Mouse (Mus musculus): ENCODE measurements around the gene Slc15a3.

The Slc15a3 gene

DNA sequence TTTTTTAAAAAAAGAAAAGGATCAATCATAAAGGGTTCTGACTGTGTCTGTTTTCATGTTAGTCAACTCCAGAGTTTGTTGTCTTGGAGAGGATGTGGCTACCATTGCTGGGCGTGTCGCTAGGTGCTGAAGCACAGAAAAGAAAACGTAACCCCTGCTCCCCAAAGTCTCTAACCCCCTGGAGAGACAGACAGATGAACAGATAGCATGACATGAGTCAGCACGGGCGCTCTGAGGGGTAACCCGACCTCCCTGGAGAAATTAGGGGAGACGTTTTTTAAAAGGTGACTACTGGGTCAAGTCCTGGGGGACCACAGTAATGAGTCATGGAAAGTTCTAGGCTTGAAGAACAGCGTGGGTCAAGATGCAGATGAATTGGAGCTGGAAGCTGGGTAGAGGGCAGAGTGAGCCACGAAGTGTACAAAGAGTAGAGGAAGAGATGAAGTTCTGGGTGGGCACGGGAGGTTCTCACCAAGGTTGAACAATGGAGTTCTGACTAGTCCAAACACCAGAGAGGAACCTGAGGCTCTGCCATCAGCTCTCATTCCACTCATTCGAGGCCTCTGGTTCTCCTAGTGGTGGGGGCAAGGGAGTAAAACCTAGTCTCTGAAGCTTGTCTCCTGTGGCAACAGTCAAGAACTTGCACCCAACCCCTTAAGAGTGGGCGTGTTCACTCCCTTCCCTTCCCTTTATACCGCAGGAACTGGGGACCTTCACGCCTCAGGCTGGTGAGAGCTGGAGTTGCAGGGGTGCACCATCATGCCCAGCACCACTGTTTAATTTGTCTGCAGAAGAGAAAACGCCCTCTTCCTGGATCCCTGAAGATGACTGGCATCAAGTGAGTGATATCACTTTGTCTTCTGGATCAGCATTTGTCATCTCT is at the start of gene Slc15a3:
Gene Slc15a3 (plus strand): TSS at position 718 of the 883 bp plus-strand sequence.
- no peak for DNase-seq (ENCODE audit: extremely low spot score)

DNA sequence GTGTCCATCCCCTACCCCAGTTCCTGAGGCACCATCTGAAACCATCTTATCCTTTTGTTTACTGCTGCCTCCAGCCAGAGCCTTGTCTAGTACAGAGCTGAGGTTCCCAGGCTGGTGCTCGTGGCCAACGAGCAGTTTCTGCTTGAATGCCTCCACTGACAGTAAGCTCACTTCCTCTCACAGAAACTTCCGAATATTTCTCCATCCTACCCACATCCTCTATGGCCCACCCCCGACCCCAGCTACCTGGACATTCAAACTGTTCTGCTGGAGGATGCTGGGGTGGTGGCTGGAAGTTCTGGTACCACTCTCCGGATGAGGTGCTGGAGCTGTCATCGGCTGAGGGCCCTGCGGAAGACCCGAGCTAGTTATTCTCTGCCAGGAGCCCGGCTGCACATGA is 49.2 kb upstream of the Slc15a3 start:
- DNase-seq (ENCODE audit: extremely low spot score), result no peak

DNA sequence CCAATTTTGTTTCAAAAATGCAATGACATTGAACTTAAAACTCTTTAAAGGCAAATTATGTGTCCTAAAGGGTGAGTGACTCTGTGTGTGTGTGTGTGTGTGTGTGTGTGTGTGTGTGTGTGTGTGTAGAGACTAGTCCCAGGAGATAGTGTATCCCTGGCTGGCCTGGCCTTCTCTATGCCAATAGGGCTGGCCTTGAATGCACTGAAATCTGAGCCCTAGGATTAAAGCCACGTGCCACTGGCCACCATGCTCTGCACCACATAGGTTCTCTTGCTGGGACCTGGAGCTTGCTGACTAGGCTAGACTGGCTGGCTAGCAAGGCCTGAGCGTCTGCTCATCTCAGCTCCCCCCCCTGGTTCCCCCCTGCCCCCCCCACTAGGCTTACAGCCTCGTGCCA is 46.5 kb upstream of the Slc15a3 start:
- no peak for DNase-seq (ENCODE audit: extremely low spot score)

DNA sequence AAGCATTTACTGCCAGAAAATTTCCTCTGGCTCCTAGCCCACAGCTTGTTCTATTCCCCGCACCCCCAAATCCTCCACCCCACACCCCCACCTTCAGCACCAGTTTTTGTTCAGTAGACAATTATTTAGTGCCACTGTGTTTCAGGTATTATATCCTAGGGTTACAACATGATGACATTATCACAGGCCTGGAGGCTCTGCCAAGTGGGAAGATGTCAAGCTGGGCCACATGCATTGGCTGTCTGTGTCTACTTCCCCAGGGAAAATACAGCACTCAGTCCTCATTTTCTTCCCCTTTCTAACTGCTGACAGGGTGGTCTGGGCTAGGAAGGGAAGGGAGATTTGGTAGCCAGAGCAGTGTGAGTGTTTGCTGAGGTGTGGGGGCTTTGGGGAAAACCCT is 44.6 kb upstream of the Slc15a3 start:
- no peak for DNase-seq (ENCODE audit: extremely low spot score)

DNA sequence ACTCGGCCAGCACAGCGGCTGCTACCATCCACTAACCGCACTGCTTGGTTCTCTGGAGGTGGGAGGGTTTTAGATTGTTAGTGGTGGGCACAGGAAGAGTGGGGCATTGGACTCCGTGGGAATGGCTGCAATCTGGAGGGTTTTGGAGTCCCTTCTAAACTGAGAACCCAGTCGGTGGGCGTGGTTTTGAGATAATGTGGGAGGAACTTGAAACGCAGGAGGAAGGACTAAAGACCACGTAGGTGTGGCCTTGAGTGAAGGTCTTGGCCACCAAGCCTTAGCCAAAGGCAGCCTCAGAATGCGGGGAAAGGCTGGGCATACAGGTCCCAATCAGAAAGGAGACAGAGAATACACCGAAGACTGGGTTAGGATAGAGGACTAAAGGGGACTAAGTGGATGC is 41.0 kb upstream of the Slc15a3 start:
- no peak for DNase-seq (ENCODE audit: extremely low spot score)

DNA sequence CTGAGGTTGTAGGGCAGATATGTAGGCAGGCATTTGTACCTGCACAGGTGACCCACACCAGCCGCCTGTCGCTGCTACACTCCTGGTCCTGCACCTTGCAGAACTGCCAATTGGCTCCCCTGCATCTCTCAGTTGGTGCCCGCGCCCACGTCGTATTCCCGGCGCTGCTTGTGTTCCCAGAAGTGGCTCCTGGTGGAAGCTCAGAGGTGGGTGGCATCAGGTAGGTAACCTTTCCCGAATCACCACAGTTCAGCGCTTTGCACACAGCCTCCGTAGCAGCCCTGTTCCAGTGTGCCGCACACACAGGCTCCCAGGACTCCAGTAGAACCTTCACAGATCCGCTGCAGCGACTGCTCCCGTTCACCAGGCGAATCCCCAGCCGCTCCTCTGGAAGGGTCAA is 40.4 kb upstream of the Slc15a3 start:
- no peak for DNase-seq (ENCODE audit: extremely low spot score)

DNA sequence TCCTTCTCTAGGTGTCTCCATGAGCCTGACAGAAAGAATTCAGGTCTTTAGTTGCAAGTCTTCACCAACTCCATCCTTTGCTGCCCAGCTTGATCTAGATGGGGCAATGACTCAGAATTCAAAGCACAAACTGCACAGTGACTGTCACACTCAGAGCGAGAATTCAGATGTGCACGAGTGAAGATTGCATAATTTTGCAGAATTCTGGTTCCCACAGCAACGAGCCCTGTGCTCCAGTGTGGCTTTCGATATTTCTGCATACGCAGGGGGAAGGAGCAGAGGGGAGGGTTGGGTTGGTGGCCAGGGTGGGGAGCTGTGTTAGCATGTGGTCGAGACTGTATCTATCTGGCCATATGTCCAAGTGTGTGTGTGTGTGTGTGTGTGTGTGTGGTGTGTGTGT is 38.5 kb upstream of the Slc15a3 start:
- DNase-seq (ENCODE audit: extremely low spot score), result no peak

DNA sequence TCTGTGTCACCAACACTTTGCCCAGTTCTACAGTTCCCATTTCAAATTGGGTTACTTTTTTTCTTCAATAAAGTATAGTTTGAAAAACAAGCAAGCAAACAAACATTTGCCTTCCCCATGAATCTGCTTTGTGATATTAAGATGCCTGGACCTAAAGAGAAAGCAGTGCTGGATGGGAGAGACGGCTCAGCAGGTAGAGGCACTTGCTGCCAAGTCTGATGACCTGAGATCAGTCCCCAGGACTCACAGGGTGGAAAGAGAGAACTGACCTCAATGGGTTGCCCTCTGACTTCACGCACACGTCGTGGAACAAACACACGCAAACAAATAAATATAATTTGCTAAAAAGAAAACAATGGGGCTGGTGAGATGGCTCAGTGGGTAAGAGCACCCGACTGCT is 37.6 kb upstream of the Slc15a3 start:
- no peak for DNase-seq (ENCODE audit: extremely low spot score)

DNA sequence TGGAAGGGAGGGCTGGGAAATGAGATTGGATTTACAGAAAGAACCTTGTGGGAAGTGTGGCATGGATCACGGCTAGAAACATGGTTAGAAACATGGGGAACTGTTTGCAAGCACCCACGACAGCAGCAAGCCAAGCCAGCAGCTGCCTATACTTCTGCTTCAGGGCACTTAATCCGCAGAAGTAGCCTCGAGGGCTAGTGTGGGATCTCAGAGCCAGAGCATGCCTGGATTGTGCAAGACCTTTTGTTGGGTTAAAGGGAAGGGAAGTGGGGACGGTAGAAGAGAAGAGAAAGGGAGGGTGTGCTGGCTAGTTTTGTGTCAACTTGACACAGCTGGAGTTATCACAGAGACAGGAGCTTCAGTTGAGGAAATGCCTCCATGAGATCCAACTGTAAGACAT is 35.8 kb upstream of the Slc15a3 start:
- no peak for DNase-seq (ENCODE audit: extremely low spot score)

DNA sequence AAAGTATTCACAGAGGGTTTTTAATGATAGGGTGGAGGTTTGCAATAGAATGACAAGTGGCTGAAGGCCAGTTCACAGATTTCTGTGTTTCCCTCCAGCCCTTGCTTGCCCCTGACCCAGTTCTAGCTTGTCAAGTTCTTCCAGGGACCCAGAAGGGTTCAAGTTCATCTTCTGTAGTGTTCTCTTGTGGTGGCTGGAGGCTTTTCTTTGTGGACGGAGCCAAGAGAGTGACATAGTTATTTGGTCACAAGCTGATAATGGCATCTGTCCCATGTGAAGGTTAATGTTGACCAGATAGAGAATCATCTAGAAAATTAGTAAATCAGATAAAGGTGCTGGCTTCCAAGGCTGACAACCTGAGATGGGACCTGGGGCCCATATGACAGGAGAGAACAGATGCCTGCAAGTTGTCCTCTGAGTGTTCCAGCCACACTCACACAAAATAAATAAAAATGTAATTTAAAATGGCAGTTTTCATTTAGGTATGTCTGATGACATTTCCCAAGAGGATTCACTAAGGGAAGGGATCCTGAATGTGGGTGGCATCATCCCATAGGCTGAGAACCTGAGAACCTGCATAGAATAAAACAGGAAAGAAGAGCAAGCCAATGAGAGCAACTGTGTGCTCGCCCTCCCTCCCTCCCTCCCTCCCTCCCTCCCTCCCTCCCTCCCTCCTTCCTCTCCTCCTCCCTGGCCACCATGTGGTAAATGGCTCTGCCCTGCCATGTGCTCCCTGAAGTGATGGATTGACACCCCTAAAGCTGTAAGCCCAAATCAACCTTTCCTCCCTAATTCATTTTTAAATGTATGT is 34.5 kb upstream of the Slc15a3 start:
- DNase-seq (ENCODE audit: extremely low spot score), result no peak

DNA sequence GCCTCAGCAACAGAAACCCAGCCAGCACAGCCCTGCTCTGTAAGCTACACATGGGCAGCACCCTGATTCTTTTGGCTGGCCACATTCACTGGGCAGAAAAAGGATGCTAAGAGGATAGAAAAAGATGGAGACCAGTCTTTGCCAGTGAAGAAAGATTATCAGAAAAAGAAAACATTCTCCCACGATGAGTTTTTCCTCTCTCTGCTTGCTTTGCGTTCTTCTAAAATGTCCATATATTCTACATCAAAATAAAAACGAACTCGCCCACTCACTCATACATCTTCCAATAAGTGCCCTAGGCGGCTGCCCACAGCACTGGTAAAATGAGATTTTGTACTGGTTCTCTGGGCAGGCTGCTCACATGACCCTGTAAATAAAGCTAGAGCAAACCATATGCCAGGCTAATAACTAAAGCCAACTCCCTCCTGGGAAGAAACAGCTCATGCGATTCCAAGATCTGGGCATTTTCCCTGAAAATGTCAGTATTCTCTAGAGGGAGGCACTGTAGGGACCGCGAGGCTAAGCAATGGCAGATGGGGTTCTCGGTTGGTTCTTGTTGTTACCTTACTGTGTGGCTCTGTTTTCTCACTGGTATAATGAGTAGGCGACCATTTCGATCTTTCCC is 33.8 kb upstream of the Slc15a3 start:
- no peak for DNase-seq (ENCODE audit: extremely low spot score)

DNA sequence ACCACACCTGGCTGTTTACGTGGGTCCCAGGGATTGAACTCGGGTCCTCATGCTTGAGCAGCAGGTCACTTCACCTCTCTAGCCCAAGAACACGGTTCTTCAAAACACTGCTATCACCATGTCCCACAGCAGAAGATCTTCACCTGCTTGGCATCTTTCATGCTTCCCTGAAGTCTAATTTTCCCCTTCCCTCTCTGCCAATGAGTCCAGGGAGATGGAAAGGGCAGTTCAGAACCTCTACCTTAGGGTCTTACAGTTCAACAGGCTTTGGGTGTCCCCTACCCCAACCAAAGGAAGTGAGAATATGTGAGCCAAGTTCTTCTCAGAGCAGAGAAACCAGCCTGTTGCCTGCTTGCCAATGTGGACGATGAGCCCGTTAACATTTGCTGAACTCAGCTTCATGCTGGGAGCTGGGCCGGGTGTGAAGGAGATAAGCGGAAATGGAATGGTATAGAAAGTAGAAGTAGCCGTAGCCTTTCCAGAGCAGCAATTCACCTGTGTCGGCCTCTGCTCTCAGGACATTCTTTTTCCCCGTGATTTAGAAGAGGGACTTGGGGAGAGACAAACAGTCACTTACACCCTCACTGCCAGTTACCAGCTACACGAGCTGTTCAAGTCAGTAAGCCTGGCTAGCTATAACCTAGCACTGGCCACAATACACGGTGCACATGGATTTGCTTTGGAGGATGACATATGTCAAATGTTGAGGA is 30.8 kb upstream of the Slc15a3 start:
- no peak for DNase-seq (ENCODE audit: extremely low spot score)

DNA sequence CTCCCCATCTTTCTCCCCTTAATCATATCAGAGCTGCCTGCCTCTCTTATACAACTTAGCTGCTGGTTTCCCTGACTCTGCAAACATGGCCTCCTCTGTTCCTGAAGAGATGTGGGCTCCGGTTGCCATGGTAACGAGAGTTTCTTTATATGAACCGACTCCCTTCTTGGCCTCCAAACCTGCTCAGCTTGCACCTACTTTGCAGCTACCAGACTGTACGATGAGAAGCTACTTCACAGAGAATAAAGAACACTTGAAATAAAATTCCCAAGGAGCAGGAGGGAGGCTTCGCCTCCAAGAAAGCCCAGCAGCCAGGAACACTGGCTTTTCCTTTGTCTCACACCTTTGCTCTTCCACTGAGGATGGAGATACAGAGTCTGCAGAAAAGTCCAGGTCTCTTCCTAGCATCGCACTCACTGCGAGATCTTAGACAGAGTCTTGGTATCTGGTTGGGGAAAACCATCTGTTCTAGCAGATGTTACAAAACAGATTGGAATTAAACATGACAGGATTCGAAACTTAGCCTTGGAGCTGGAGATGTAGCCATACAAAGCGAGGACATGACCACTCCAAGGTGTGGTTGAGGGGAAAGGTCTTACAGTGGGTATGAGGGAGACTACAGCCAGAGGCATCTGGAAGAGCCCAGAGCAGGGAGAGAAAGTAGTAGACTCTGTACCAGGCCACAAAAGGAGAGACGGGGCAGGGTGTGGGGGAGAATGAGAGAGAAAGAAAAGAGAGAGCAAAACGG is 29.9 kb upstream of the Slc15a3 start:
- DNase-seq (ENCODE audit: extremely low spot score), result no peak

DNA sequence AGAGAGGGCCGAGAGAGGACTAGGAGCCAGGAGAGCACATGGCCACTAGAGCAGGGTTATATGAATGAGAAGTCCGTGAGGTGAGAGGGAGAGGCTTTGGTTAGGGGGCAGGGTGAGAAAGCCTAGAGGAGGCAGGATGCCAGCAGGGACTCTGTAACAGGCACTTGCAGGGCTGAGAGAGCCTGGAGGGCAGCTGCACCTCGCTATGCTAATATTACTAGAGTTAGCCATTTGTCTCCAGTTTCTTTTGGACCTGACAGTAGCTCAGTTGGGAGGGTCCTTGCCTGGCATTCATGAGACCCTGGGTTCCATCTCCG is 29.4 kb upstream of the Slc15a3 start:
- no peak for DNase-seq (ENCODE audit: extremely low spot score)

DNA sequence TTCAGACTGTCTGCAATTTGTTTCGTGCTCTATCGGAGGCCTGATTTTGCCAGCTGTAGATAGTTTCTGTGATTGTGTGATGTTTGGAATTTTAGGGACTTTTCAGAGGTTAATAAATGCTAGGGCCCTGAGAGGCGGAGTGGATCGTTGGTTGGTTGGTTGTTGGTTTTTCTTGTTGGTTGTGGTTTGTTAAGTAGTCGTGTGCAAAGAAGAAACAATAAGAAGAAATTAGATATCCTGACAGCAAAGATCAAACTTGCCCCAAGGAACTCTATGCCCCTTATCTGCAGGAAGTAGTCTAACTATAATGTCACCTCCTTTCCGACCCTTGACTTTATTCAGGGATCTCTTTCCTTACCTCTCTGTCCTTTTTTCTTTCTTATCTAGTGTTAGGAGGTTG is 28.1 kb upstream of the Slc15a3 start:
- no peak for DNase-seq (ENCODE audit: extremely low spot score)

DNA sequence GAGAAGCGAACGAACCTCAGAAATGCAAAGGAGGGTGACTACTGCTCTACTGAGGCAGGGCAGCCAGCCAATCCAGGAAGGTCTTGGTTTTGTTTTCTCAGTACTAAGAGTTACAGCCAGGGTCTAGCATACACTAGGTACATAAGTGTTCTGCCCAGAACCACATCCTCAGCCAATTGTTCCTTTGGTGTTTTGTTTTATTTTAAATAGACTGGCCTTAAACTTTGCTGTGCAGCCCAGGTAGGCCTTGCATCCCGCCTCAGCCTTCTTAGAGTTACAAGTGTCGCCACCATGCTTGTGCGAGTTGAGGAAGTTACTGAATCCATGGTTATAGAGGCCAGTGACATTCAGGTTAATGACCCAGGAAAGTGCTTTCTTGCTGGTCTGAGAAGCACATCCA is 26.5 kb upstream of the Slc15a3 start:
- DNase-seq (ENCODE audit: extremely low spot score), result no peak

DNA sequence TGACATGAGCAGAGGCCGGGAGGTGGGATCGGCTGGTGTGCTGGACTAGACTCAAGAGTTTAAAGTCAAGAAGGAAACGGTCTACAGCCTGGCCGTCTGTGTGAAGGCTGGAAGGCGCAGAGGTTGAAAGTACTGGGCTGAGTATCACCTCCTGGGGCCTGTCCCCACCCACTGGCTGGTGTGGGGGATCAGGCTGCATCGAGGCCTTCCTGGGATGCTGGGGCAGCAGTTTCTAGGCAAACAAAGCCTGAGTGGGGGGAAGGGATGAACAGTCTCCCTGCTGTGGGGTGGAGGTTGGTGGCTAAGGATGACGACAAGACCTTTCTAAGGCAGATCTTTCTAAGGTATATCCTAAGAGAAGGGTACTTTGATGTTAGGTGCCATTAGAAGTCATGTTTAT is 25.6 kb upstream of the Slc15a3 start:
- no peak for DNase-seq (ENCODE audit: extremely low spot score)

DNA sequence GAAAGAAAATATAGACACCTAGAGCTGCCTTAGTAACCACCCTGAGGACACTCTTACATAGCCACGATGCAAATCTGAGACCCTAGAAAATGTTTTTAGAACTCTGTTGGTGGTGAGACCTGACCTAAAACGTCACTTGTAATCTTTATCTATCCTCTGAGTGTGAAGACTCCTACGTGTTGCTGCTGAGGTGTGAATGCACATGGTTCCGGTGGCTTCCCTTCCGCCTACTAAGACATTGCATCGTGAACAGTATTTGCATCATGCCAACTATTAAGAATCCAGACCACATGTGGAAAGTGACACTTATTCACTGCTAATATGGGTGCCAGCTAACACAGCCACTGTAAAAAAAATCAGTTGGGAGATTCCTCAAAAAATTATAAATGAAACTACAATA is 23.7 kb upstream of the Slc15a3 start:
- DNase-seq (ENCODE audit: extremely low spot score), result no peak

DNA sequence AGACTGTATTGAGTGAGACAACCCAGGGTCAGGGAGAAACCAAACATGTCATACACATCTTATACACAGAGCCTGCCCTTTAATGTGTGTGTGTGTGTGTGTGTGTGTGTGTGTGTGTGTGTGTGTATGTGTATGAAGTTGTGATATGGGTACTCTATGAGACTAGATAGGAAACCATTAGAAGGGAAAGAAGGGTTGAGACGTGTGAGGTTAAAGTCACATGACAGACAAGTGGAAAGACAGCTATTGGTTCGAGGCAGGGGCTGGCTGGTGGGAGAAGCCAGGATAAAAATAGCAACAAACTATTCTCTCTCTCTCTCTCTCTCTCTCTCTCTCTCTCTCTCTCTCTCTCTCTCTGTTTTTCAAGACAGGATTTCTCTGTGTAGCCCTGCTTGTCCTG is 23.1 kb upstream of the Slc15a3 start:
- no peak for DNase-seq (ENCODE audit: extremely low spot score)

DNA sequence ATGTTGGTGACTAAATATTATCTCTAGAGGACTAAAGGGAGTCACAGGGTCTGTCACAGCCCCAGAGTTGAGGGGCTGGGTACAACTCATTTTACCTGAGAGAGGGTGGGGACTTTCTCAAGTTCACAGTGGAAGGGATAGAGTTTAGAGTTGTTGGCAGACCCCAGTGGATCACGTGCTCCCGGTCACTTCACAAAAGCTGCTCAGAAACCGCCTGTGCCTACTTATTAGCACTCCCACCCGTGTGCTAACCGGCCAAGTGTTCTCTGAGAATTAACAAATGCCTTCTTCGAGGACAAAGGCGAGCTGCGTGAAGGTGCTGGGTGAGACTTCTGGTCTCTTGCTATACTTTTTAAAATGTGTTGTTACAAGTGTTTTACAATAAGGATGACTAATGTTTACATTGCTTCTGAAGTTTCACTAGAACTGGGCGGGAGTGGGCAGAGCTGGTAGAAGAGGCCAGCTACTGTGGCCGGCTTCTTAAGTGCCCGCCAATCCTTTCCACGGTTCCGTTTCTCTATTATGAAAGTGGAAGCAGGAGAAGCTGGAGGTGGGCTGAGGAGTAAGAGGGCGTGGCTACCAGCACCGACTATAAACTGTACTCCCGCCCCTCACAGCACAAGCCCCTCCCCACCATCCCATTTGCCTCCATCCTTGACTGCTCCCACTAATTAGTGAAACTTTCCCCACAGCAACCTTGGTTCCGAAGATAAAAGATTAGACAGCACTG is 21.1 kb upstream of the Slc15a3 start:
- DNase-seq (ENCODE audit: extremely low spot score), result no peak

DNA sequence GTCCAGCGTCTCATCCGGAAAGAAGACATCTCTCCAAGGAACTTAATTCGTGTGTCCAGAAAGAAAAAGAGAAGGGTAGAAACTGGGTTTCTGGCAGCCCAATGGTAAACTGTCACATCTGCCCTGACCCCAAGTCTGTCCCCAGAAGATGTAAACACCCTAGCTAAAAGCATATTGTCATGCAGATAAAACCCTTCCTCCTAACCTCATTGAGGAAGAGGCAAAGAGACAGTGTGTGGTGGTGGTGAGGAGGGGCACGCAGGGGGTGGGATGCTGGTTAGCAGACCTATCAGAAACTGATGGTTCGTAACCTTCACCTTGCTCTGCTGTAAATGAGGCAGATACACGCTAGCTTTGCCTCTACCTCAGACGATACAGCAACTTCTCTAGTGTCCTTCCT is 18.2 kb upstream of the Slc15a3 start:
- no peak for DNase-seq (ENCODE audit: extremely low spot score)

All from embryo, embryonic 9.5 days (tissue).